In genomic region chr2:28204167-28204566, GRCm38 (mm10) we compare ENCODE assay signal across 8 mouse cellular contexts. TPM values are rescaled to one million over a fixed set of nuclear protein-coding genes. Genes with fewer than 3 reads are reported as not detected.
DNase-seq lines count a peak whose midpoint lies in the region; ATAC-seq and TF ChIP-seq lines count a peak whose summit lies in the region.

No protein-coding gene starts in this region.

- H3K9me3 ChIP-seq in embryonic facial prominence, embryonic 10.5 days = no peaks in the 10 kb centered on the region
- no peaks in the 10 kb centered on the region for H3K9me3 ChIP-seq in liver, embryonic 11.5 days (ENCODE audit: control insufficient read depth, low read length)
- H3K9me3 ChIP-seq in neural tube, embryonic 11.5 days (ENCODE audit: control insufficient read depth, low read length) = no peaks in the 10 kb centered on the region
- H3K9me3 ChIP-seq in stomach, postnatal 0 days (ENCODE audit: control insufficient read depth, low read length) = no peaks in the 10 kb centered on the region

- H3K9ac ChIP-seq in liver, embryonic 11.5 days (ENCODE audit: low read depth, low read length) = no peak overlapping the region
- H3K9ac ChIP-seq in neural tube, embryonic 11.5 days (ENCODE audit: low read length) = no peak overlapping the region; the same call in 1 of the 2 replicates
- no peak overlapping the region for H3K9ac ChIP-seq in stomach, postnatal 0 days (ENCODE audit: low read length)

- no peak overlapping the region for H3K27ac ChIP-seq in embryonic facial prominence, embryonic 10.5 days (replicated peaks)
- no peak overlapping the region for H3K27ac ChIP-seq in liver, embryonic 11.5 days (ENCODE audit: low read depth, low read length)
- no peak overlapping the region for H3K27ac ChIP-seq in neural tube, embryonic 11.5 days (ENCODE audit: low read depth, low read length)
- H3K27ac ChIP-seq in stomach, postnatal 0 days (replicated peaks) = peak overlapping the region; percentile 30; the same call in 1 of the 2 replicates

- TF ChIP-seq CTCF in stomach, postnatal 0 days (IDR thresholded peaks at IDR 0.05; ENCODE audit: low read depth) = peak; percentile 98

- H3K36me3 ChIP-seq in embryonic facial prominence, embryonic 10.5 days (replicated peaks) = no peaks in the 10 kb centered on the region
- H3K36me3 ChIP-seq in liver, embryonic 11.5 days (ENCODE audit: control insufficient read depth, insufficient read depth, low read length) = no peaks in the 10 kb centered on the region
- no peaks in the 10 kb centered on the region for H3K36me3 ChIP-seq in neural tube, embryonic 11.5 days (ENCODE audit: control insufficient read depth, insufficient read depth, low read length)
- no peaks in the 10 kb centered on the region for H3K36me3 ChIP-seq in stomach, postnatal 0 days (ENCODE audit: control insufficient read depth, insufficient read depth, low read length)

- peaks cover 40% of the 10 kb centered on the region for H3K27me3 ChIP-seq in embryonic facial prominence, embryonic 10.5 days (replicated peaks; ENCODE audit: low read depth, poor library complexity, severe bottlenecking)
- peaks cover 42% of the 10 kb centered on the region for H3K27me3 ChIP-seq in liver, embryonic 11.5 days (replicated peaks; ENCODE audit: control insufficient read depth, insufficient read depth, low read length)
- H3K27me3 ChIP-seq in neural tube, embryonic 11.5 days (ENCODE audit: control insufficient read depth, insufficient read depth, low read length) = peaks cover 2% of the 10 kb centered on the region; the same call in 1 of the 2 replicates
- no peaks in the 10 kb centered on the region for H3K27me3 ChIP-seq in stomach, postnatal 0 days (ENCODE audit: control insufficient read depth, insufficient read depth, low read length)

- peaks cover 23% of the 10 kb centered on the region for H3K4me1 ChIP-seq in embryonic facial prominence, embryonic 10.5 days
- peaks cover 7% of the 10 kb centered on the region; the same call in 1 of the 2 replicates for H3K4me1 ChIP-seq in liver, embryonic 11.5 days (replicated peaks; ENCODE audit: control insufficient read depth, insufficient read depth, low read length)
- H3K4me1 ChIP-seq in neural tube, embryonic 11.5 days (ENCODE audit: control insufficient read depth, insufficient read depth, low read length) = peaks cover 5% of the 10 kb centered on the region; the same call in 1 of the 2 replicates
- peaks cover 3% of the 10 kb centered on the region; the same call in 1 of the 2 replicates for H3K4me1 ChIP-seq in stomach, postnatal 0 days (replicated peaks; ENCODE audit: control insufficient read depth, insufficient read depth)

- 0 out of 2 replicates have a peak, but pooled peaks have one; percentile 23 for ATAC-seq in liver, embryonic 11.5 days (replicated peaks; ENCODE audit: low FRiP score)
- ATAC-seq in neural tube, embryonic 11.5 days (ENCODE audit: insufficient read depth, low FRiP score, low TSS enrichment) = peak; percentile 28; the same call in 1 of the 2 replicates
- ATAC-seq in stomach, postnatal 0 days (ENCODE audit: low FRiP score, low TSS enrichment) = peak; percentile 35

- 9% methylated on average over 9 of the region's 9 CpGs for WGBS in embryonic facial prominence, embryonic 10.5 days
- 8% methylated on average over 9 of the region's 9 CpGs for WGBS in liver, embryonic 11.5 days
- 5% methylated on average over 9 of the region's 9 CpGs for WGBS in neural tube, embryonic 11.5 days
- 5% methylated on average over 9 of the region's 9 CpGs for WGBS in stomach, postnatal 0 days

- DNase-seq in 3134 (ENCODE audit: extremely low read depth, insufficient read length, low spot score) = peak; percentile 70
- DNase-seq in adrenal gland, adult 8-10 months = peak; percentile 83
- DNase-seq in embryonic facial prominence, embryonic 10.5 days (ENCODE audit: low spot score) = peak; percentile 89
- peak; percentile 91 for DNase-seq in heart, adult 8-10 months (ENCODE audit: low spot score)
- peak; percentile 92 for DNase-seq in kidney, postnatal 14 days
- peak; percentile 85 for DNase-seq in liver, embryonic 11.5 days (ENCODE audit: low spot score)
- peak; percentile 91 for DNase-seq in neural tube, embryonic 11.5 days (ENCODE audit: low spot score)
- DNase-seq in stomach, postnatal 0 days (ENCODE audit: low spot score) = peak; percentile 90

- no peak overlapping the region for H3K4me2 ChIP-seq in liver, embryonic 11.5 days
- H3K4me2 ChIP-seq in neural tube, embryonic 11.5 days (ENCODE audit: low read depth) = no peak overlapping the region
- H3K4me2 ChIP-seq in stomach, postnatal 0 days (replicated peaks; ENCODE audit: low read depth) = peak overlapping the region; percentile 17; the same call in 1 of the 2 replicates

- H3K4me3 ChIP-seq in embryonic facial prominence, embryonic 10.5 days = no peak overlapping the region
- no peak overlapping the region for H3K4me3 ChIP-seq in liver, embryonic 11.5 days (ENCODE audit: low read depth, low read length)
- no peak overlapping the region for H3K4me3 ChIP-seq in neural tube, embryonic 11.5 days (ENCODE audit: low read depth, low read length)
- H3K4me3 ChIP-seq in stomach, postnatal 0 days (ENCODE audit: low read depth, low read length) = no peak overlapping the region

- no peak for TF ChIP-seq EP300 in stomach, postnatal 0 days (optimal IDR thresholded peaks at IDR 0.05)

RNA-seq across cellular contexts. Expression of gene Olfm1, which starts 11.4 kb away (rescaled TPM):
- total RNA-seq in adrenal gland, adult 8-10 months (2022) = 10 to 100 TPM; 42.9 to 56.6 (median 48.5) TPM
- 16.8 and 20.4 TPM in 2 replicates for polyA plus RNA-seq in embryonic facial prominence, embryonic 10.5 days (2016; fragmentation: Nextera tagmentation; extraction: Ambion mirVana)
- 10 to 100 TPM in 3 of 4 experiments, 1 to 10 TPM in 1; 7.3 to 10.8 (median 10.6) TPM for total RNA-seq in heart, adult 8-10 months (2022)
- polyA plus RNA-seq in liver, embryonic 11.5 days (2014; fragmentation: Nextera tagmentation; extraction: Ambion mirVana) = 8.8 and 9.4 TPM in 2 replicates
- polyA plus RNA-seq in neural tube, embryonic 11.5 days (2014; fragmentation: Nextera tagmentation; extraction: Ambion mirVana) = 111 and 118 TPM in 2 replicates
- 14.1 and 17.5 TPM in 2 replicates for polyA plus RNA-seq in stomach, postnatal 0 days (2015; fragmentation: Nextera tagmentation; extraction: Ambion mirVana)
